Mouse (Mus musculus): ENCODE measurements around the gene Adk. TPM values are rescaled to one million over a fixed set of nuclear protein-coding genes. Genes with fewer than 3 reads are reported as not detected.

The Adk gene
- polyA plus RNA-seq (2012; ENCODE audit: insufficient read depth, insufficient read length, missing spikeins): 24.2 and 26.6 TPM in 2 replicates

DNA sequence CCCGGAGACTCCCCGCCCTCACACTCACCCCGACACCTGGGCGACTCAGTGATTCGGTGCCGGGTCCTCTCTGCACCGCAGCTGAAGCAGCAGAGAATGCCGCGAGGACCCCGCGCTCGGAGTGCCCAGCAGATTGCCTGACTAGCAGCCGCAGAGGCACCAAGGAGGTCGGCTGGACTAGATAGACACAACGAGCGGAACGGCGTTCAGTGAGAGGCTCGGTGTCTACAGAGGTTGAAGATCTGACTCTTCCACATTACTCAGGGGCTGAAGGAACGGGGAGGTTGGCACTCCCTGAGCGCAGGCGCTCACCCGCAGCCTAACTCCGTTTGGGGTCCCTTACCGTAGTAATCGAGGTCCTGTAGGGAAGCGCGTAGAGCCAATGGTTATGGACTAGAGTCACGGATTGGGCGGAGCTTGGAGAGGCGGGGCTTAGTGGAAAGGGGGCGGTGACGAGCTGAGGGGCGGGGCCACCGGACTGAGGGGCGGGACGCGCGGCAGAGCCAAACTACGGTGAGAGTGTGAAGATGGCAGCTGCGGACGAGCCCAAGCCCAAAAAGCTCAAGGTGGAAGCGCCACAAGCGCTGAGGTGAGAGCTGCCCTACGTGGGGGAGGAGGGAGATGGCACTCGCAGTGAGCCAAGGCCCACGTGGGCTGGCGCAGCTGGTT lies at the start of gene Adk, which contains the start of gene Ap3m1:
Adk (plus strand) TSS at position 463 of the 669 bp plus-strand sequence.
Ap3m1 (minus strand) TSS at position 397 of the 669 bp plus-strand sequence.
- Histone ChIP-seq H3K4me1 (ENCODE audit: control insufficient read depth, insufficient read depth, low read length) (peaks cover 12% of the 10 kb centered on the region), H3K27ac (ENCODE audit: insufficient read depth, low read depth, low read length) (peak within 1 kb of the TSS; percentile 86), H3K4me3 (ENCODE audit: insufficient read depth, low read length) (peak within 1 kb of the TSS; percentile 100)
- no peak; the same call in 1 of the 2 replicates for TF ChIP-seq POLR2A (IDR thresholded peaks at IDR 0.05; ENCODE audit: borderline replicate concordance, low read depth, low read length)
- TF ChIP-seq CTCF (IDR thresholded peaks at IDR 0.05; ENCODE audit: low read depth, low read length): no peak

- Histone ChIP-seq H3K4me1 (ENCODE audit: control insufficient read depth, insufficient read depth, low read length) (peaks cover 3% of the 10 kb centered on the region), H3K27ac (ENCODE audit: insufficient read depth, low read depth, low read length) (no peak overlapping the region), H3K4me3 (ENCODE audit: insufficient read depth, low read length) (no peak overlapping the region)
- TF ChIP-seq CTCF (IDR thresholded peaks at IDR 0.05; ENCODE audit: low read depth, low read length) (no peak), POLR2A (IDR thresholded peaks at IDR 0.05; ENCODE audit: borderline replicate concordance, low read depth, low read length) (no peak)
Observed at GRCm38 (mm10) chr14:21013800-21014334, 38.5 kb upstream of the Adk start.

- H3K4me3 ChIP-seq (ENCODE audit: insufficient read depth, low read length): no peak overlapping the region
- peaks cover 3% of the 10 kb centered on the region for H3K4me1 ChIP-seq (ENCODE audit: control insufficient read depth, insufficient read depth, low read length)
- TF ChIP-seq CTCF (IDR thresholded peaks at IDR 0.05; ENCODE audit: low read depth, low read length) (no peak), POLR2A (IDR thresholded peaks at IDR 0.05; ENCODE audit: borderline replicate concordance, low read depth, low read length) (no peak)
- no peak overlapping the region for H3K27ac ChIP-seq (ENCODE audit: insufficient read depth, low read depth, low read length)
Observed at GRCm38 (mm10) chr14:21017871-21018270, 34.5 kb upstream of the Adk start.

DNA sequence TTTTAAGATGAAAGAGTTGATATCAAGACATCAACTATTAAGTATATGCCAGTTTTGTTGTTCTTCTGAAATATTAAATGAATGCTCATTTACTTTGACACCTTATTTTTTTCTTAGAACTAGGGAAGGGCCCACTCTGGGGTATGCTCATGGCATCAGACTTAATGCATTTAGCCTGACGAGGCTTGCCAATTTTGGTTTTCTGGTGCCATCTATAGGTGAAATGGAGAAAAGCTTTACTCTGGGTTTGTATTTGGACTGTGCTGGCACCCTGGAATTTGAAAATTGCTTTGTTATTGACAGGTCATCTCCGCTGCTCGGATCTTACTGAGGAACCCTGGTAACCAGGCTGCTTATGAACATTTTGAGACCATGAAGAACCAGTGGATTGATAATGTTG lies 33.4 kb upstream of the Adk start:
- Histone ChIP-seq H3K27ac (ENCODE audit: insufficient read depth, low read depth, low read length) (no peak overlapping the region), H3K4me1 (ENCODE audit: control insufficient read depth, insufficient read depth, low read length) (no peaks in the 10 kb centered on the region), H3K4me3 (ENCODE audit: insufficient read depth, low read length) (no peak overlapping the region)
- no peak for TF ChIP-seq POLR2A (IDR thresholded peaks at IDR 0.05; ENCODE audit: borderline replicate concordance, low read depth, low read length)
- no peak for TF ChIP-seq CTCF (IDR thresholded peaks at IDR 0.05; ENCODE audit: low read depth, low read length)

DNA sequence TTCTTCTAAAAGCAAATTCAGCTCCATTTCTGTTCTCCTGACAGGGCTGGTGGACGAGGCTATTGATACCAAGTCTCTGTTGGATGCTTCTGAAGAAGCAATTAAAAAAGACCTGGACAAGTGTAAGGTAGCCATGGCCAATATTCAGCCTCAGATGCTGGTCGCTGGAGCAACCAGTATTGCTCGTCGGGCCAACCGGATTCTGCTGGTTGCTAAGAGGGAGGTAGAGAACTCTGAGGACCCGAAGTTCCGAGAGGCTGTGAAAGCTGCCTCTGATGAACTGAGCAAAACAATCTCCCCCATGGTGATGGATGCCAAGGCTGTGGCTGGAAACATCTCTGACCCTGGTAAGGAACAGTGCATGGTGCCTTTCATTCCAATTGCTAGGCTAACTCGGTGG lies 31.9 kb upstream of the Adk start:
- Histone ChIP-seq H3K4me3 (ENCODE audit: insufficient read depth, low read length) (no peak overlapping the region), H3K4me1 (ENCODE audit: control insufficient read depth, insufficient read depth, low read length) (no peaks in the 10 kb centered on the region), H3K27ac (ENCODE audit: insufficient read depth, low read depth, low read length) (no peak overlapping the region)
- TF ChIP-seq CTCF (IDR thresholded peaks at IDR 0.05; ENCODE audit: low read depth, low read length) (no peak), POLR2A (IDR thresholded peaks at IDR 0.05; ENCODE audit: borderline replicate concordance, low read depth, low read length) (no peak)

- Histone ChIP-seq H3K27ac (ENCODE audit: insufficient read depth, low read depth, low read length) (no peak overlapping the region), H3K4me3 (ENCODE audit: insufficient read depth, low read length) (no peak overlapping the region), H3K4me1 (ENCODE audit: control insufficient read depth, insufficient read depth, low read length) (peaks cover 12% of the 10 kb centered on the region)
- TF ChIP-seq POLR2A (IDR thresholded peaks at IDR 0.05; ENCODE audit: borderline replicate concordance, low read depth, low read length) (no peak), CTCF (IDR thresholded peaks at IDR 0.05; ENCODE audit: low read depth, low read length) (no peak)
Observed at GRCm38 (mm10) chr14:21027542-21027941, 24.8 kb upstream of the Adk start.

DNA sequence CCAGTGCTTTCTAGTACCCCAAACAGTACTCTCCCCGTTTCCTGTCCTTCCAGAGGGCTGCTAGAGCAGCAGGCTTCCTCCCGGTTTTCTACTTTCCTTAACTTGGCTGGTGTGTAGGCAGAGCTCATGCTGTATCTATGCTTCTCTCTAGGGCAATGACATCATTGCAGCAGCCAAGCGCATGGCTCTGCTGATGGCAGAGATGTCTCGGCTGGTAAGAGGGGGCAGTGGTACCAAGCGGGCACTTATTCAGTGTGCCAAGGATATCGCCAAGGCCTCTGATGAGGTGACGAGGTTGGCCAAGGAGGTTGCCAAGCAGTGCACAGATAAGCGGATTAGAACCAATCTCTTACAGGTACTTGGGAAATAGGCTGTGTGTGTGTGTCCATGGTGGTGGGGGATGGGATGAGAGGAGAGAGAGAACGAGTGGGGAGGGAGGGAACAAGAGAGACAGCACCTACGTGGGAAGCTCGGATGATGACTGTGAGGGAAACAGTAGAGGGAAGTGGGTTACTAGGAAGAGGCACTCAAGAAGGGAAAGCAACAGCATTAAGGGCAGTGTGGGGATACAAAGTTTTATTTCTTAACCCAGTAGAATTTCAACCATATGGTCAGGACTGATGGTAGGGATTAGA lies 23.2 kb upstream of the Adk start:
- TF ChIP-seq POLR2A (IDR thresholded peaks at IDR 0.05; ENCODE audit: borderline replicate concordance, low read depth, low read length) (no peak), CTCF (IDR thresholded peaks at IDR 0.05; ENCODE audit: low read depth, low read length) (no peak)
- Histone ChIP-seq H3K4me1 (ENCODE audit: control insufficient read depth, insufficient read depth, low read length) (peaks cover 18% of the 10 kb centered on the region), H3K27ac (ENCODE audit: insufficient read depth, low read depth, low read length) (no peak overlapping the region)

GRCm38 (mm10) chr14:21031783-21032511 lies 20.4 kb upstream of the Adk start:
- no peak for TF ChIP-seq CTCF (IDR thresholded peaks at IDR 0.05; ENCODE audit: low read depth, low read length)
- no peak for TF ChIP-seq POLR2A (IDR thresholded peaks at IDR 0.05; ENCODE audit: borderline replicate concordance, low read depth, low read length)
- Histone ChIP-seq H3K27ac (ENCODE audit: insufficient read depth, low read depth, low read length) (peak overlapping the region; percentile 47), H3K4me1 (ENCODE audit: control insufficient read depth, insufficient read depth, low read length) (peaks cover 20% of the 10 kb centered on the region), H3K4me3 (ENCODE audit: insufficient read depth, low read length) (no peak overlapping the region)

More for the DNA sequence above, 23.2 kb upstream of the Adk start:
- no peak overlapping the region for H3K4me3 ChIP-seq (ENCODE audit: insufficient read depth, low read length)

DNA sequence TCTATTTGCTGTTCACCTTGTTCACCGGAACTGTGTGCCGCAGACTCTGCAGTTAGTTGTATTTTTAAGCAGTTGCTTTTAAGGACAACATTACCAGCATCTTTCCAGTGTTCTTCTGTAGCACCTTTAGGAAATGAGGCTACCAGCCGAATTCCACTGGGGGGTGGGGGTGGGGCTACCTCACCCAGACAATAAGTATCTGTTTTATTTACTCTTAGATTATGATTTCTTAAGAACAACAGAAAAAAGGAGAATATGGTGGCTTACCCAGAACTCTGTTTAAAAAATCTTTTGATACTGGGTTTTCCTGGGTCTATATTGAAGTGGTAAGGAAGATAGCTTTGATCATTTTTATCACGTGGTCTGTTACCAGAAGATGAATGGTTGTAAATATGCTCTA lies 18.1 kb upstream of the Adk start:
- Histone ChIP-seq H3K27ac (ENCODE audit: insufficient read depth, low read depth, low read length) (no peak overlapping the region), H3K4me1 (ENCODE audit: control insufficient read depth, insufficient read depth, low read length) (peaks cover 20% of the 10 kb centered on the region), H3K4me3 (ENCODE audit: insufficient read depth, low read length) (no peak overlapping the region)
- TF ChIP-seq POLR2A (IDR thresholded peaks at IDR 0.05; ENCODE audit: borderline replicate concordance, low read depth, low read length) (no peak), CTCF (IDR thresholded peaks at IDR 0.05; ENCODE audit: low read depth, low read length) (no peak)

All from bone marrow macrophage, adult 2 months (primary cell).